ENCODE assay signal across 19 mouse cellular contexts in the genomic region with DNA sequence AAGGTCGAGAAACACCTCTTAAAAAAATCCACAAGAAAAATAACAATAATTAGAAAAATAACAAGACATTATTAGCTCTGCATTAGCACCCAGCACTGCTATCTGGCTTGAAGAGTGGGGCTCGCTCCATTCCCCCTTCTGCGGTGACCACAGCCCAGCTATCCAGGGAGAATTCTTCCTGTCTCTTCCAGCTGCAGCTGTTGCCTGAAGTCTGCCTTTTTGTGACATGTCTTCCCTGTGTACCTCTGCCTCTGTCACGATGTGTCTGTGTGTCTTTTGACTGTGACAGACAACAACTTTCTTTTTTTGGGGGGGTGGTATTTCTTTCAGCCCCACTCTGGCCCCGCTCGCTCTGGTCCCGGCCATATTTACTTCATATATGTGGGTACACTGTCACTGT. TPM values are rescaled to one million over a fixed set of nuclear protein-coding genes. Genes with fewer than 3 reads are reported as not detected.
DNase-seq lines count a peak whose midpoint lies in the region; ATAC-seq and TF ChIP-seq lines count a peak whose summit lies in the region.
"Had no signal": no experiment of that assay in that cellular context is flagged by ENCODE, and none has a peak within 500 bp of the region (broad histone marks: within the 10 kb centered on the region; RNA-seq: fewer than 3 reads in every experiment).

No protein-coding gene starts in this region.

- H3K4me1 ChIP-seq in heart, adult 2 months (ENCODE audit: control insufficient read depth, insufficient read depth, low read length): peaks cover 31% of the 10 kb centered on the region
- peaks cover 81% of the 10 kb centered on the region for H3K4me1 ChIP-seq in heart, embryonic 13.5 days
- peaks cover 53% of the 10 kb centered on the region for H3K4me1 ChIP-seq in heart, postnatal 0 days (ENCODE audit: control insufficient read depth, insufficient read depth)

- no peak overlapping the region for H3K4me3 ChIP-seq in heart, adult 2 months
- H3K4me3 ChIP-seq in heart, embryonic 13.5 days: no peak overlapping the region
- H3K4me3 ChIP-seq in heart, postnatal 0 days (ENCODE audit: low read depth, low read length): no peak overlapping the region
- H3K4me3 ChIP-seq: embryonic facial prominence, embryonic 12.5 days; forebrain, embryonic 15.5 days; hindbrain, embryonic 15.5 days had no signal

- no peak overlapping the region for H3K9ac ChIP-seq in heart, adult 2 months (ENCODE audit: low read depth, low read length)
- no peak overlapping the region for H3K9ac ChIP-seq in heart, embryonic 13.5 days
- H3K9ac ChIP-seq in heart, postnatal 0 days (replicated peaks; ENCODE audit: low read depth, low read length): no peak overlapping the region
- H3K9ac ChIP-seq: embryonic facial prominence, embryonic 12.5 days; forebrain, embryonic 15.5 days; hindbrain, embryonic 15.5 days had no signal

- intact Hi-C loops in heart, adult 2 months (cut with DNase I): loop anchor here (5.0 kb wide), 1 partner anchor 120 kb away; no protein-coding TSS in a partner anchor
- intact Hi-C loops in heart, postnatal 14 days (cut with DNase I): no loop called here

- no peaks in the 10 kb centered on the region for H3K9me3 ChIP-seq in heart, embryonic 13.5 days
- no peaks in the 10 kb centered on the region for H3K9me3 ChIP-seq in heart, postnatal 0 days (replicated peaks; ENCODE audit: control insufficient read depth, low read length)
- H3K9me3 ChIP-seq: embryonic facial prominence, embryonic 12.5 days; forebrain, embryonic 15.5 days; hindbrain, embryonic 15.5 days had no signal

- H3K4me2 ChIP-seq in heart, embryonic 13.5 days: no peak overlapping the region
- no peak overlapping the region for H3K4me2 ChIP-seq in heart, postnatal 0 days (ENCODE audit: low read depth, low read length)
- H3K4me2 ChIP-seq: embryonic facial prominence, embryonic 12.5 days; forebrain, embryonic 15.5 days; hindbrain, embryonic 15.5 days had no signal

- no peaks in the 10 kb centered on the region for H3K36me3 ChIP-seq in heart, adult 2 months (ENCODE audit: control insufficient read depth, insufficient read depth, low read length)
- 0 out of 2 replicates have a peak, but pooled peaks cover under 1% of the 10 kb centered on the region for H3K36me3 ChIP-seq in heart, embryonic 13.5 days
- no peaks in the 10 kb centered on the region for H3K36me3 ChIP-seq in heart, postnatal 0 days (replicated peaks; ENCODE audit: control insufficient read depth, insufficient read depth, low read length)
- H3K36me3 ChIP-seq: embryonic facial prominence, embryonic 12.5 days; forebrain, embryonic 15.5 days; hindbrain, embryonic 15.5 days had no signal

- TF ChIP-seq CTCF in heart, adult 2 months (IDR thresholded peaks at IDR 0.05): no peak
- no peak for TF ChIP-seq CTCF in heart, postnatal 0 days (IDR thresholded peaks at IDR 0.05; ENCODE audit: low read depth)

- ATAC-seq in heart, embryonic 13.5 days (ENCODE audit: extremely low read depth, insufficient number of reproducible peaks, low FRiP score, low TSS enrichment): no peak
- ATAC-seq in heart, postnatal 0 days (ENCODE audit: insufficient read depth, low read depth): no peak
- ATAC-seq: activated CD4-positive, CD25-positive, alpha-beta regulatory T cell, adult 4 months; forebrain, embryonic 15.5 days; intestine, embryonic 16.5 days; Patski had no signal

- no peak for TF ChIP-seq POLR2A in heart, adult 2 months (IDR thresholded peaks at IDR 0.05; ENCODE audit: insufficient read depth, low read depth, low read length)

- DNase-seq in heart, adult 2 months: no peak
- no peak for DNase-seq in heart, postnatal 14 days
- no peak for DNase-seq in heart, adult 8-10 months (ENCODE audit: low spot score)
- DNase-seq in heart, postnatal 0 days (ENCODE audit: low spot score): no peak
- DNase-seq in heart, adult 11 months: no peak
- no peak for DNase-seq in urinary bladder, postnatal 10 days (ENCODE audit: low spot score)
- DNase-seq: adrenal gland, postnatal 14 days; cerebellum, adult 11-12 months; cerebellum, adult 9-10 months; cerebellum, postnatal 25 days; gastrocnemius, postnatal 14 days; kidney, adult 2 months had no signal

- no peak for TF ChIP-seq EP300 in heart, adult 2 months (IDR thresholded peaks at IDR 0.05; ENCODE audit: insufficient read depth, low read depth, low read length)
- TF ChIP-seq EP300 in heart, postnatal 0 days (IDR thresholded peaks at IDR 0.05; ENCODE audit: low read depth): no peak

- peak overlapping the region; percentile 91 for H3K27ac ChIP-seq in heart, adult 2 months
- H3K27ac ChIP-seq in heart, embryonic 13.5 days (replicated peaks): peak overlapping the region; percentile 95
- peak overlapping the region; percentile 97 for H3K27ac ChIP-seq in heart, postnatal 0 days (ENCODE audit: low read depth)
- H3K27ac ChIP-seq: embryonic facial prominence, embryonic 12.5 days; forebrain, embryonic 15.5 days; hindbrain, embryonic 15.5 days had no signal

- 86% methylated on average over 7 of the region's 7 CpGs for WGBS in heart, adult 2 months
- 81% methylated on average over 7 of the region's 7 CpGs for WGBS in heart, embryonic 13.5 days
- 84% methylated on average over 7 of the region's 7 CpGs for WGBS in heart, postnatal 0 days

- no peaks in the 10 kb centered on the region for H3K27me3 ChIP-seq in heart, adult 2 months (ENCODE audit: control insufficient read depth, insufficient read depth, low read length)
- H3K27me3 ChIP-seq in heart, embryonic 13.5 days (replicated peaks): no peaks in the 10 kb centered on the region
- no peaks in the 10 kb centered on the region for H3K27me3 ChIP-seq in heart, postnatal 0 days (ENCODE audit: control insufficient read depth, insufficient read depth, low read length)
- H3K27me3 ChIP-seq: forebrain, embryonic 15.5 days; hindbrain, embryonic 15.5 days; Patski had no signal

- no peaks in the 10 kb centered on the region; the same call in 1 of the 2 replicates for H3K79me2 ChIP-seq in heart, adult 2 months (replicated peaks; ENCODE audit: control insufficient read depth, insufficient read depth, low read length)

RNA-seq across cellular contexts. Expression of gene Parvb, which starts 20.8 kb away (rescaled TPM):
- 100 to 1,000 TPM in 1 of 2 experiments, 10 to 100 TPM in 1; 99.4 to 116 TPM for total RNA-seq in heart, adult 2 months (2021)
- polyA plus RNA-seq in heart, adult 2 months (2012; rRNA removed): 58.5 and 61.6 TPM in 2 replicates
- 100 to 1,000 TPM; 149 to 151 TPM for total RNA-seq in heart, postnatal 14 days (2021)
- 12.7 and 15.5 TPM in 2 replicates for polyA plus RNA-seq in heart, embryonic 13.5 days (2015; fragmentation: Nextera tagmentation; extraction: Ambion mirVana)
- 100 to 1,000 TPM in 2 of 4 experiments, 10 to 100 TPM in 2; 78.8 to 113 (median 105) TPM for total RNA-seq in heart, adult 8-10 months (2022)
- total RNA-seq in heart, postnatal 0 days (2014; rRNA removed; ENCODE audit: low replicate concordance): 26.1 and 31.8 TPM in 2 replicates
- polyA plus RNA-seq in heart, postnatal 0 days (2015; fragmentation: Nextera tagmentation; extraction: Ambion mirVana): 10.8 and 11.7 TPM in 2 replicates
